Mouse (Mus musculus) megakaryocyte-erythroid progenitor cell, adult 5-6 weeks (primary cell): ENCODE data around the gene Foxf2. TPM values are rescaled to one million over a fixed set of nuclear protein-coding genes. Genes with fewer than 3 reads are reported as not detected.

Experiments used
- ATAC-seq: replicated peaks from 2 replicates; pipeline ENCODE4 v1.8.0; 2016; ENCODE audit warnings: mild to moderate bottlenecking, inconsistent platforms; ENCODE audit not compliant: severe bottlenecking, poor library complexity, low FRiP score, low TSS enrichment
- total RNA-seq, 2 experiments: library from RNA; stranded (forward) in 1 of 2; stranded (reverse) in 1 of 2; fragments of 200-1000, 215-1000 nt in 1 of 2; fragments of >200 nt in 1 of 2; fragmentation: Nextera tagmentation in 1 of 2; gene quantifications; 2 replicates each; pipeline ENCODE4 v1.2.3; 2014 to 2017

The Foxf2 gene
- total RNA-seq (2014; fragmentation: Nextera tagmentation) (not detected in 2 replicates), total RNA-seq (2017) (not detected in 2 replicates)

- ATAC-seq, result no peak
Measured at GRCm38 (mm10) chr13:31625333-31626101, at the start of gene Foxf2. TSS of gene Foxf2 (plus strand) at chr13:31625816.

- no peak for ATAC-seq
Measured at GRCm38 (mm10) chr13:31576696-31577095, 48.9 kb upstream of the Foxf2 start.

DNA sequence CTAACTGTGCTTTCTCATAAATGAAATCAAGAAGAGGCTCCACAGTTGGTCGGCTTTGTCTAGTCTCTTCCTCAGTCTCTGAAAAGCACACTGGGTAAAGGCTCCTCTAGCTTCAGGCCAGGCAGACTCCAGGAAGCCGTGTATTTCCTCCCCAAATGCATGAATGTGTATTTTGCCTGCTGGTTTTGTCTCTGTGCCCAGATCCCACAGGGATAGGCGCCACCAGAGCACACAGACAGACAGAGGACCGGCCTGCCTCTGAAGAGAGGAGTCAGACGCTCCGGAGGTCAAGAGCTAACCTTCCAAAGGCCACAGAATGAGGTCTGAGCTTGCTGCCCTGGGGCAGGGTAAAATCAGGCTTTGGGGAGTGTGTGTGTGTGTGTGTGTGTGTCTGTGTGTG, 48.0 kb upstream of the Foxf2 start:
- no peak for ATAC-seq

GRCm38 (mm10) chr13:31578389-31578788, 47.2 kb upstream of the Foxf2 start:
- ATAC-seq, result no peak

DNA sequence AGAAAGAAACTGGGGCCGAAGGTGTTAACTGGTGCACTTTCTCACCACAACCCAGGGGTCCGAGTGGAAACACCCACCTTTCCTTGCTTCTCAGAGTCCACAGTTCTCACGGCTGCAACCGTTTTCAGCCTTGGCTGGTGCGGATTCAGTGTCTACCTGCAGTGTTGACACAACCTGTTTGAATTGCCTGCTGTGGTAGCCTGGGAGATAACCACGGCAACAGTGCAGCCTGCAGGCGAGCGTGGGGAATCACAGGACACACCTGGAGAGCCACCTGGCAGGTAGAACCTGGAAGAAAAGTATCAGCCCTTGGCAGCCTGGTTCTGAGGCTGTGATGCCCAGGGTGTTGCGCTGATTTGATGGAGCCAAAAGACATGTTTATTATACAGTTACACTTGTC, 45.8 kb upstream of the Foxf2 start:
- ATAC-seq, result no peak

- no peak for ATAC-seq
Measured at GRCm38 (mm10) chr13:31587341-31587740, 38.3 kb upstream of the Foxf2 start.

DNA sequence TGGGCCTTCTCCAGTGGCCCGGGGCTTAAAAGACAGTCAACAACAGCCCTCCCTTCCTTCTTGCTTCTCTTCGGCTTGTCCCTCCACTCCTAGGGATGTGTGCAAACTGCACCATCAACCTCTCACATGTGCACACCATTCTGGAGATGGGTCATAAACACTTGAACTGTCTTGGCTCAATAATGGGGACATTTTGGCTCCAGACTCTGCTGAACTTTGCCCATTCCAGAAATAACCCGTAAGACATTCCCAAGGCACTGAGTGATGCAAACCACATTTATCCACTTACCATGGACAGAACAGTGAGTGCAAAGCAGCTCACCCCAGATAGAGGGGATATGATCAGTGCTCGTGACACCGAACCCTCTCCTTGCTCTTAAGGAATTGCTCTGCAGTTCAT, 26.0 kb upstream of the Foxf2 start:
- no peak for ATAC-seq

DNA sequence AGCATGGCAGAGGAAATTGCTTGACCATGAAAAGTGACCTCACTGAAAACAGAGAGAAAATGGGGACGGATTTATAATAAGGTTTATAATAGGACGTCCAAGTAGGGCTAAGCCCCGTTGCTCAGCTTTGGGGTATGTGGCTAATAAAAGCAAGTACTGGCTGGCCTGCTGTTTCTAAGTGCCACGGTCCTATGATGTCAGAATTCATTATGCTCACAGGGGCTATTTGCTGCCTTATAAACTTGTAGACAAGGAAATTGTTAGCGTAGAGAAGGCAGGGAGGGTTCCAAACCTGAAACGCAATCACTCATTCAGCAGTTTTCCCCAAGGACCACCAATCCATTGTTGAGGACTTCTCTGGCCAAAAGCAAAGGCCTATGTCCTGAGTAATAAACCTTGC, 21.7 kb upstream of the Foxf2 start:
- no peak for ATAC-seq

DNA sequence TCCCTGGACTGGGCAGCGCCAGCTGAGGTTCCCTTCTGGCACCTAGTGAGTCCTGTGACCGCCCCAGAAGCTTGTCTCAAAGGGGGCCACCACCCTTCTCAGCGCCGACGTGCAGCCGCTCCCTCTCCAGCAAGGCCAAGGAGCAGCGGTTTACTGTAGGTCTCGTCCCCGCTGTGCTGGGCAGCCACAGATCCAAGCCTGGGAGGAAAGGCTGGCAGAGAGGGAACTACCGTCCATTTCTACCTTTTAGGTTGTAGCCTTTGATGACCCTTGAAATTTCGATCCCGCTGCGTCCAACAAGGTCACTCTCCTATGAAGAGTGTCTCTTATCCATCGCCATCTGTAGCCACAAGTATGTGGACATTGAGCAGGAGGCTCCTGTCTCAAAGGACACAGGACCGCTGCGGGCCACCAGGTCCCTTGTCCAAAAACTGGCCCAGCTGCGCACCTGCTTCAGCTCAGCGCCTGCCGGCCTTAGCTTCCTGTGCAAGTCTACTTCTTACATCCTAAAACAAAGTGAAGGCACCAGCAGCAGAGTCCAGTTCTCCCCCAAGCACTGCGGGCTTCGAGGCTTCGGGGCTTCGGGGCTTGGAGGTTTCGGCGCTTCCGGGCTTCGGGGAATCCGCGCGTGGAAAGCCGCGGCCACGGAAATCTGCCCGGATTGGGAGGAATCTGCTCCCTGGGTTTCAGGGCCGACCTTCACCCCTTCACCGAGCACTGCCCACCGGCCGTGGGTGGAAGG, 10.7 kb upstream of the Foxf2 start:
- no peak for ATAC-seq

DNA sequence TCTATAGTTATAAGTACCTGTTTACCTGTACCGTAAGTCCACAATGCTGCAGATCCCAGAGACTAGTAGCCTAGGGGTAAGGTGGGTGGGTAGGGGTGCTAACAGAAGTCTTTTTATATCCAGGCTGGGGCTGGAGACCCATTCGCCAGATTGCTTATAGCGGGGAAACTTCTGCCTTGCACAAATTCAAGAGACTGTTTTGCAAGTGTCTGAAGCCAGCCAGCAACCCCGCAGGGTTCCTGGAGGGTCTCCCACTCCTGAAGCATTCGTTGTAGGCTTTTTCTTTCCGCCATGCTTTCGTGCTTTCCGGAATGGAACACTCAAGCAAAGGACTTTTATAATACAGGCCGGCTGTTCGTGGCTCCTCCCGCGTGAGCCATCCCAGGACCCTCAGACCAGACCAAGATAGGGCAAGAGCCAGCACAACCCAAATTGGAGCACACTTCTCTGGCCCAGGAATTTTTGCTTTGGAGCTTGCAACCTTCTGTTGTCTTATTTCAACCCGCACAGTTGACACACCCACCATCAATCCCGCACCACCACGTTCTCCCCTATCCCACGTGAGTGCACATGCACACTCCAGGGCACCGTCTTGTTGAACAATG, 10.0 kb upstream of the Foxf2 start:
- ATAC-seq, result no peak

GRCm38 (mm10) chr13:31618001-31618400, 7.6 kb upstream of the Foxf2 start:
- no peak for ATAC-seq

DNA sequence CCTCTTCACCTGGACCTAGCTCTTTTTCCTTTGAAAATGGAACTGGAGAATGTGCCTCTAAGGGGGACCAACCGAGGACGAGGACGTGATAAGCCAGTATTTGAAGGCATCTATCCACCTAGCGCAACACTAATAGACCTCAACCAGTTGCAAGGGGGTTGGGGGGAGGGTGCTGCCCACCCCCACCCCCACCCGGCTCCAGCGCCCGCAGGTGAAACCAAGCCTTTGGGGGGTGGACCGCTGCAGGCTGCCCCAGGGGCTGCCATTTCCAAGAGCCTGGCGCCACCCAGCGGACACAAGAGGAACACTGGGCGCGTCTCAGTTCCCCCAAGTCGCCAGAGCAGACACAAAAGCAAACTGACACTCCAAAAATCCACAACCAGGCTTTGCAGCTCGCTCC, 7.2 kb upstream of the Foxf2 start:
- ATAC-seq, result 0 out of 2 replicates have a peak, but pooled peaks have one; percentile 57

DNA sequence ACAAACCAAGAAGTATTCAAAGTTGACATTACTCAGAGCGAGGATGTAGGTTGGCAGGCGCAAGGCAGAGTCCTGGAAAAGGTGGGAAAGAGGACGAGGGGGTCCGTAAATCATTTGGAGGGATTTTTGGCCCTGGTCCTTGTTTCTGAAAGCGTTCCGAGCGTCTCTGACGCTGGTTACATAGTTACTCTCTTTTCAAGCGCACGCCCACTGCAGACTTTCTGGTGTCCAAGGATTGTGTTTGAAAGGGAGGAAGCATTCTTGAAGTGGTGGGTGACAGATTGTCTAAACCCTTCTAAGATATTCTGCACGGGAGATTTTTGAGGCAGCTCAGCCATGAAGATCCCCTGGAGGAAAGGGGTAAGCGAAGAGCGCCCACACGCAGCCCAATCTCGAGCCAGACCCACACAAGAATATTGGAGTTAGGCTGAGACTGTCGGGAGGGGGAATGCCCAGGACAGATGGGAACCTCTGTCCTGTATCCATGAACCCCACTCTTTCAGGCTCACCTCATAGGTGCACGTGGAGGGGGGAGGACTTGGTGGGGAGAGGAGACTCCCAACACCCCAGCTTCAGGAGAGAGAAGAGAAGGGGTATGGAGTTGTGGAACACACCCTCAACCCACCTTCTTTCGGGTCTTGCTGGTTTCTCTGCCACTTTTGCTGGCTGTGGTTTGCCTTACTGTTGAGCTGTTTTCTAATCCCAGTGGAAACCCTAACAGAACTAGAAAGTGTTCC, 6.5 kb upstream of the Foxf2 start:
- no peak for ATAC-seq

- no peak for ATAC-seq
Measured at GRCm38 (mm10) chr13:31619826-31620498, 5.7 kb upstream of the Foxf2 start.

DNA sequence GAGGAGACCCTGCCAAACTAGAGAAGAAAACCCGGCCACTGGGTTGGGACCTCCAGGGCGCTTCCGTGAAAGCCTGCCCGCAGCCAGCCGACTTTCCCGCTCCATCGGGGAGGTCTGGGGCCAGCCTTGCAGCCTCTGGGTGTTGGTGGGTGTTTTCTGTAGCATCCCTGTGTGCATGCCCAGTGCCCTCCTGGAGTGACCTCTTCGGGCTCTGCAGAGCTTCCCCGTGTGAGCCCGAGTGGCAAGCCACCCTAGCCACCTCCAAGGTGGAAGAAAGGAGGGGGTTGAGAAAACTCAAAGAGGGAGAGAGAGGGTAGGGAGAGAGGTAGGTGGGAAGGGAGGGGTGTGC, 5.1 kb upstream of the Foxf2 start:
- ATAC-seq, result no peak

DNA sequence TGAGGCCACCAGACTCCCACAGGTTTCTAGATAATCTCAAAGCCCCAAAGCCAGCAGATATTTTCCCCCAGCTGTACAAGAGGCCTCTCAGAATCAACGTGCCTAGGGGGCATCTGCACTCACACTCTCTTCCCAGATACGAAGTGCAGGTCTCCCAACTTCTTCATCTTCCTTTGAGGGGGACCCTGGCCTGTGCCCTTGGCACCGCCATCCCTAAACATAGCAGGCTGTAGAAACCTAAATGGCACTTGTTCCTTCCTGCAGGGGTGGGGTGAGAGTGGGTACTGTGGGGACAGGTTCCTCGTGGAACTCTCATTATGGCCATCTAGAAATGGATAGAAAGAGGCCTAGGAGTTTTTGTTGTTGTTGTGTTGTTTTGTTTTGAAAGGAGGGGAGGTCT, 4.7 kb upstream of the Foxf2 start:
- no peak for ATAC-seq

DNA sequence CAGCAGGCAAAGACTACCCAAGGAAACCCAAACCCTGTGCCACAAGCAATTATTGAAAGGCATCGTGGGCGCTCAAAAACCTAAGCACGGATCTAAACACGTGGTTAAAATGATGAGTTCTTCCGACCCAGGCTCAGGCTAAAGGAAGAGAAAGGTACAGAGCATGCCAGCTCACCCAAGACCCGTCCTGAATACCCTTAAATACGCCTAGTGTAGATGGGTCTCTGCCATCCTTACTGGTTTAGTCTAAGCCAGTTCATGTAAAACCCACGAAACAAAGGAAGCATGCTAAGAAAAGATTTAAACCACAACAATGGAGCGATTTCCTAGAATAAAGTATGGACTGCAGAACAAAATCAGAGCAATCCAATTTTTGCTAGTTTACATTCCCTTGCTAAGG, 3.9 kb upstream of the Foxf2 start:
- ATAC-seq, result no peak

GRCm38 (mm10) chr13:31622371-31622770, 3.2 kb upstream of the Foxf2 start:
- ATAC-seq, result no peak

DNA sequence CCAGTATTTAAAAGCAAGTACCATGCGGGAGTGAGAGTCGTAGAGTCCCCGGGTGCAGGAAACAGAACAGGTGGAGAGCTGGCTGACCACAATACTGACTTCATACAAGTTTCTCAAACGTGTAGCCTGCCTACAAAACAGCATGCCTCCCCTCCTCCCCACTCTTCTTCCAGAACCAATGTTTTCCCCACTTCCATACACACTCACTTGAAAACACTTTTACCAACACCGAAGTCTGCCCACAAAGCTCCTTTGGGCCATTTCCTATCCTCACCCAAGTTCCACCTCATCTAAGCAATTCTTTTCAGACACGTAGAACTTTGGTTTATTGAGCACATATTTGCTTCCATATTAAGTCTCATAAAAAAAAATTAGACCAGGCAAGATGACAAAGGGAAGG, 2.3 kb upstream of the Foxf2 start:
- no peak for ATAC-seq
